Mouse (Mus musculus) intestine, postnatal 0 days (tissue): Measurements from ENCODE around the gene Ntng1. TPM values are rescaled to one million over a fixed set of nuclear protein-coding genes. Genes with fewer than 3 reads are reported as not detected.
A peak's percentile ranks its signal among the peaks of the same experiment; 100 is the strongest.

Source experiments
- ATAC-seq: fragments of 200-750 bp; cut with Nextera tagmentation; 2 replicates; pipeline ENCODE4 v1.8.0; 2017; ENCODE audit warnings: mild to moderate bottlenecking, moderate TSS enrichment, moderate library complexity
- H3K27ac ChIP-seq: fragments of 300-500 bp; sonication (generic); 2 replicates; pipeline ENCODE4 v1.5.1; 2014; ENCODE audit warnings: mild to moderate bottlenecking, low read depth, low read length, moderate library complexity
- H3K27me3 ChIP-seq: fragments of 300-500 bp; sonication (generic); replicated peaks from 2 replicates; pipeline ENCODE4 v1.6.1; 2014; ENCODE audit warnings: low read length, mixed read lengths; ENCODE audit not compliant: control insufficient read depth, insufficient read depth
- H3K36me3 ChIP-seq: fragments of 300-500 bp; sonication (generic); 2 replicates; pipeline ENCODE4 v1.6.1; 2014; ENCODE audit warnings: mild to moderate bottlenecking, moderate library complexity; ENCODE audit not compliant: control insufficient read depth, insufficient read depth
- H3K4me1 ChIP-seq: fragments of 300-500 bp; sonication (generic); replicated peaks from 2 replicates; pipeline ENCODE4 v1.6.1; 2014; ENCODE audit warnings: antibody characterized with exemption, low read length, mixed read lengths; ENCODE audit not compliant: control insufficient read depth, insufficient read depth
- H3K4me2 ChIP-seq: fragments of 300-500 bp; sonication (generic); replicated peaks from 2 replicates; pipeline ENCODE4 v1.6.1; 2014; ENCODE audit warnings: low read depth, mild to moderate bottlenecking, moderate library complexity
- H3K4me3 ChIP-seq: fragments of 300-500 bp; sonication (generic); 2 replicates; pipeline ENCODE4 v1.5.1; 2014; ENCODE audit warnings: low read depth, low read length
- H3K9ac ChIP-seq: fragments of 300-500 bp; sonication (generic); 2 replicates; pipeline ENCODE4 v1.6.1; 2014; ENCODE audit warnings: mild to moderate bottlenecking, low read depth, low read length
- H3K9me3 ChIP-seq: fragments of 300-500 bp; sonication (generic); 2 replicates; pipeline ENCODE4 v1.6.1; 2016; ENCODE audit warnings: mixed run types; ENCODE audit not compliant: control insufficient read depth
- CTCF ChIP-seq: sonication (generic); IDR thresholded peaks from 2 replicates; pipeline ENCODE4 v1.5.1; 2016; ENCODE audit warnings: low read depth, mild to moderate bottlenecking, control low read depth, antibody characterized with exemption, moderate library complexity
- WGBS: fragments of 180-500 bp; shearing (Covaris S2); extraction: QIAGEN DNeasy Blood & Tissue Kit; methylation state at CpG from one replicate; pipeline ENCODE4 v1.1.7; 2014; 5-methylcytosine and 5-hydroxymethylcytosine counted together
- polyA plus RNA-seq: library from polyadenylated mRNA; unstranded; fragments of >200 nt; fragmentation: Nextera tagmentation; extraction: Ambion mirVana; gene quantifications from 2 replicates; pipeline ENCODE4 v1.2.1, GENCODE M21; 2015

The Ntng1 gene
- polyA plus RNA-seq, 1 experiment from 2014 or later, result 0.38 TPM

DNA sequence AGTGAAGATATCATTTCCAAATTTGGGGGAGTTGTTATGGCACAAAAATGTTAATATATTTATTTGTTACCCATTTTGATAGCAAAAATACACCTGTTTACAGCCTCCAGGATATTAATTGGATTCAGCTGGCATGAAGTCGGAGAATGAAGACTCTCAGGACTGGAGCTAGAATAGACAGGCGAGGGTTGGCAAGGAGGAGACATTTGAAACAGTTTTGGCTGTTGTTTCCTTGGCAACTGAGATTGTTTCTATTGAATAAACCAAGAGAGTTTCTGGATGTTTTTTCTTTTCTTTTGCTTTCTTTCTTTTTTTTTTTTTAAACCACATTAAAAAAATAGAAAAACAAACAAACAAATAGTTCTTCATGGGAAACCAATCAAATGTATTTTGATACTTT is 159.7 kb downstream of the Ntng1 start:
- Histone ChIP-seq H3K27me3 (no peaks in the 10 kb centered on the region), H3K27ac (no peak overlapping the region), H3K4me2 (no peak overlapping the region), H3K4me3 (no peak overlapping the region), H3K36me3 (no peaks in the 10 kb centered on the region), H3K9ac (no peak overlapping the region), H3K9me3 (no peaks in the 10 kb centered on the region), H3K4me1 (no peaks in the 10 kb centered on the region)
- whole genome bisulfite sequencing, result 69% methylated on average over 2 of the region's 2 CpGs
- TF ChIP-seq CTCF, result no peak
- no peak for ATAC-seq

- Histone ChIP-seq H3K9ac (no peak overlapping the region), H3K36me3 (no peaks in the 10 kb centered on the region), H3K27me3 (no peaks in the 10 kb centered on the region), H3K4me3 (no peak overlapping the region), H3K9me3 (no peaks in the 10 kb centered on the region), H3K27ac (no peak overlapping the region), H3K4me2 (no peak overlapping the region), H3K4me1 (no peaks in the 10 kb centered on the region)
- no peak for ATAC-seq
- no peak for TF ChIP-seq CTCF
- 55% methylated on average over 2 of the region's 2 CpGs for WGBS
Observed at GRCm38 (mm10) chr3:109977614-109978013, 166.2 kb downstream of the Ntng1 start.

DNA sequence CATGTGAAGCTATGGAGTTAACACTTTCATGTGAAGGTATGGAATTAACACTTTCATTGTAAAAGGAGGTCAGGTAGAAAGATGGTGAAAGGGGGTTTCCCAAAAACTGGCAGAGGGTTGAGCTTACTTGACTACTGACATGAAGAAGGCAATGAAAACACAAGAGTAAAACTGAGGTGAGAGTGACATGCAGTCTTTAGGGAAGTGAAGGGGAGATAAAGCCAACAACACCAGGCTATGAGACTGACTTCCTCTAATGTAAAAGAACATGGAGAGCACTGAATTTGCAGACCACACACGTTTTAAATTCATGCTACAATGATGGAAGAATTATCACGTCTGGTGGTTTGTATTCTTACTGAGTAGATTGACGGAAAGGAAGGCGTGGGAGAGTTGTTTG is 168.7 kb downstream of the Ntng1 start:
- no peaks in the 10 kb centered on the region for H3K36me3 ChIP-seq
- H3K4me1 ChIP-seq, result no peaks in the 10 kb centered on the region
- H3K27me3 ChIP-seq, result no peaks in the 10 kb centered on the region
- 74% methylated on average over 4 of the region's 4 CpGs for WGBS
- TF ChIP-seq CTCF, result no peak
- H3K4me2 ChIP-seq, result no peak overlapping the region
- no peaks in the 10 kb centered on the region for H3K9me3 ChIP-seq
- H3K9ac ChIP-seq, result no peak overlapping the region
- H3K27ac ChIP-seq, result no peak overlapping the region
- no peak for ATAC-seq
- no peak overlapping the region for H3K4me3 ChIP-seq

DNA sequence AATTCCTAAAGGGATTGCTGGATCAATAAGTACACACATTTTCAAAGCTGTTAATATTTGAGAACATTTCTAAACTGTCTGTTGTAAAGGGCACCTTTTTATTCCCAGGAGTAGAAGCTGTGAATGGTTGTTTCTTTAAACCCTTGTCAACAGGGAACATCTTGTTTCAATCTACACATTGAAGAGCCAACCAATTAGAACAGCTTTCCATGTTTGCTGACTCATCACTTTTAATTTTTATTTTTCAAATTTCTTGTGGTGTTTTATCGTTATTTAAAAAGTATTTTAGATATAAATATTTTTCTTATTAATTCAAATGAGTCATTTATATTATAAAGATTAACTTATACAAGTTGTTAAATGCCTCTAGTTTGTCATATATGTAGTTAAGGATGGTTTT is 172.3 kb downstream of the Ntng1 start:
- no peaks in the 10 kb centered on the region for H3K36me3 ChIP-seq
- no peak overlapping the region for H3K9ac ChIP-seq
- no peak for ATAC-seq
- H3K27me3 ChIP-seq, result no peaks in the 10 kb centered on the region
- no peak overlapping the region for H3K27ac ChIP-seq
- WGBS, result 83% methylated on average over 1 of the region's 1 CpGs
- no peak overlapping the region for H3K4me2 ChIP-seq
- H3K4me3 ChIP-seq, result no peak overlapping the region
- no peaks in the 10 kb centered on the region for H3K4me1 ChIP-seq
- H3K9me3 ChIP-seq, result no peaks in the 10 kb centered on the region
- TF ChIP-seq CTCF, result no peak

DNA sequence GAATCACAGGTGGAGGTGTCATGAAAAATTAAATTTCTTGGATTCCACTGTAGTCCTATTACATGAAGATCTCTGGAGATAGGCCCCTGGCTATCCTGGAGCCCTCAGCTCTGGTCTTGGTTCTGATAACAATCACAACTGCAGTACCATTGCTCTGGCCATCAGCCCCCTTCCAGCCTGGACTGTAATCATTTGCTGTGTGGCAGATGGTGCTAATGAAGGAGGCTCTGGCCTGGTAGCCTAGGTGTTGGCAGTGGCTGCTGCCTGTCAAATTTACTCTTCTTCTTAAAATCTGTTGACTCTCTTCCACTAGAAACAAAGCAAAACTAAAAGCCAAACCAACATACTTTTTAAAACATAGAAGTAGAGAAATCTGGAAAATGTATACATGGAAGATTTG is 173.6 kb downstream of the Ntng1 start:
- TF ChIP-seq CTCF, result no peak
- H3K4me3 ChIP-seq, result no peak overlapping the region
- H3K9ac ChIP-seq, result no peak overlapping the region
- no peaks in the 10 kb centered on the region for H3K4me1 ChIP-seq
- no peak overlapping the region for H3K27ac ChIP-seq
- H3K9me3 ChIP-seq, result no peaks in the 10 kb centered on the region
- H3K27me3 ChIP-seq, result no peaks in the 10 kb centered on the region
- no peak for ATAC-seq
- H3K4me2 ChIP-seq, result no peak overlapping the region
- no peaks in the 10 kb centered on the region for H3K36me3 ChIP-seq

DNA sequence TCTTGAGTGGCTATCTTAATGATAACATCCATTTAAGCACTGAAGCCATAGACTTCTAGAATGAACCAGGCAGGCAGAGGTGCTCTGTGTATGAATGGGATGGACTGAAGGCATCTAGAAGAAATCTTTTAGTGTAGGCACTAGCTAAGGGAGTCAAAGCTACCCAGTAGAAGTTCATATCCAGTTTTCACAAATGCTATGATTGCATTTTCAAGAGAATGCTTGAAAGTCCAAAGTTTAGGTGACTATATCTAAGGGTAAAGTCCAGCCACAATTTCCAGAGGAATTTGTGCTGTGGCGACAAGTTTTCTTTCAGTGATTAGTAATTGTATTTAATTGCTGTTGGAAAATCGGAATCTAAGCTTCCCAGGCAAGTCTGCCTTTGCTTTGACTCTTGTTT is 181.2 kb downstream of the Ntng1 start:
- Histone ChIP-seq H3K9me3 (no peaks in the 10 kb centered on the region), H3K9ac (no peak overlapping the region), H3K27ac (peak overlapping the region; percentile 30; the same call in 1 of the 2 replicates), H3K4me3 (no peak overlapping the region), H3K36me3 (no peaks in the 10 kb centered on the region), H3K4me2 (no peak overlapping the region), H3K4me1 (no peaks in the 10 kb centered on the region), H3K27me3 (no peaks in the 10 kb centered on the region)
- peak; percentile 94 for ATAC-seq
- WGBS, result 50% methylated on average over 2 of the region's 2 CpGs
- TF ChIP-seq CTCF, result no peak

GRCm38 (mm10) chr3:109942960-109943359 is 200.9 kb downstream of the Ntng1 start:
- no peak overlapping the region for H3K9ac ChIP-seq
- H3K9me3 ChIP-seq, result no peaks in the 10 kb centered on the region
- no peak overlapping the region for H3K4me3 ChIP-seq
- ATAC-seq, result no peak
- no peak overlapping the region for H3K27ac ChIP-seq
- H3K27me3 ChIP-seq, result no peaks in the 10 kb centered on the region
- H3K4me1 ChIP-seq, result no peaks in the 10 kb centered on the region
- no peaks in the 10 kb centered on the region for H3K36me3 ChIP-seq
- TF ChIP-seq CTCF, result no peak
- 73% methylated on average over 1 of the region's 1 CpGs for WGBS
- H3K4me2 ChIP-seq, result no peak overlapping the region
